Mouse (Mus musculus): ENCODE results near the gene Col12a1.

The Col12a1 gene

DNA sequence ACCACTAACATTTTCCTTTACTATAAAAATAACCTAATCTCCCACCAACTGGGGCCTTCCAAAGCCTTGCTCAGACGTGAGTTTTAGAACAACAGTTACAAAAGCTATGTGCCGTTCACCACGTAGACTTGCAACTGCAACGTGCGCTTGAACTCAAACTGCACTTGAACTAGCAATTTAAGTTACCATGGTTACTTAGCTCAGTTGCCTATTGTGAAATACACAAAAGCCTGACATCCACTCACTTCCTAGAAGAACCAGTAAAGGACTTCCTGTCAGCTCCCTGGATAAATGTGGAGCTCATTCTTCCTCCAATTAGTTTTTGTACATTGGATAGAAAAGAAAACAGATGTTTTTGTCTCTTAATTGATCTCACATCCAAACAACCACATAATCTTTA, 112.9 kb downstream of the Col12a1 start:
- no peak for DNase-seq (ENCODE audit: low read depth, low spot score)

- no peak for DNase-seq (ENCODE audit: low read depth, low spot score)
These were observed 114.1 kb downstream of the Col12a1 start for GRCm38 (mm10) chr9:79604546-79604945.

DNA sequence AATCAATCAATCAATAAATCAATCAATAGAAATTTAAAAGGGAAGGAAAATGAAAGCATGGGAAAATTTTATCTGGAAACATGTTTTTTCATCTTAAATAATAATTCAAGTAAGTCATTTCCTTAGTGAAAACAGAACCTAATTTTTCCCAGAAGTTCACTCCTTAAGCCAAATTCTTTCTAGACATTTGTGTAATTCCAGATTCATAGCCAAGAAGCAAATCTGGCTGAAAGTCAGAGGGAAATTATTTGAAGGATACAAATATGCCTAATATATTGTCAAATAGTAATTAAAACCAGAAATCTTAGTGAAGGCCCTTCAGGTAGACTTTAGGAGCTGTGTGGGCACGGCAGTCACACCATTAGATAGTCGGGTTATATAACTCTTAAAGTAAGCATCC, 115.2 kb downstream of the Col12a1 start:
- no peak for DNase-seq (ENCODE audit: low read depth, low spot score)

DNA sequence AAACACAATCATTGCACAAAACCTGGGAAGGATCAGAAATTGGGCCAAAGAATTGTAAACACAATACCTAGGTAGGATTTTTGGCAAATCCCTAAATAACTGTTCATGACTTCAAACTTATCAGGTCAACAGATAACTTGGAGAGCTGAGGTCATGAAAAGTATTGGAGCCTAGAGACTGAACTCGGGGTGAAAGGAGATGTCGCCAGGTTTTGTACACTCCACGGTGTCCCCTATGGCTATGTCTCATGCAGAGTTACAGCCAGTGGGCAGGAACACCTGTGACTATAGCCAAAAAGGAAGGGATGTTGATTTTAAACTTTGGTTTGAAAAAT, 118.4 kb downstream of the Col12a1 start:
- no peak for DNase-seq (ENCODE audit: low read depth, low spot score)

DNA sequence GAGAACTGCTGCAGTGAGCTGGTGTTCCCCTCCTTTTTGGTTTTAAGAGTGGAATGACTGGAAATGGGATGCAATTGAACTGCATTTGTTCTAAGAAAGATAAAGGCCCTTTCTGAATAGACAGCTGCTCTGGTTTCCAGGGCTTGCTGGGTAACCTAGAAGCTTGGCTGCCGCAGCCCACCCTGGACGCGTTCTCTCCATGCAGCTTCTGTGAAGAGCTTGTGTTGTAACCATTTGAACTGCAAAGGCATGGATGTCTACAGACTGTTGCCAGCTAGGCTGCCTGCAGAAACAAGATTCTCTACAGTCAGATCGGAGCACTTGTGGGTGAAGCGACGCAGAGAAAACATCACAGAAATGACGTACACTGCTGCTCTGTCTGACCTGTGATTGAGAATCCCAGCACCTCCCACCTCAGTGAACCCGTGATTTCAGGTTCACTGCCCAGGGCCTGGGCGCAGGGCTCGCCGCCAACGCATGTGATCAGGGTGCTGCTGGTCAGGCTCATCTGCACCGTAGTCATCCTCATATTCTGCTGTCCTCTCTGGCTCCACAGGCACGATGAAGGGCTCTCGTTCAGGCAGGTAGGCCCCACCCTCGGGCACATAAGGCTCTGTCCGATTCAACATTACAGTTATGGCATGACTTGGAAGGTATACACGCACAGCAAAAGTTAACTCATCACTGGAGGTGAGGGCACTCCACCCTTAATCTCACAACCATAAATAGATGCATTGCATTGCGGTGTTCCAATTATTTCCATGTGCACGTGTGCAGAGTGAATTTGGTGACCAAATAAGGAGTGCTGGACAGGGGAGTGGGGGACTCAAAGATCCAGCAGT, 119.0 kb downstream of the Col12a1 start:
- DNase-seq (ENCODE audit: low read depth, low spot score), result no peak

GRCm38 (mm10) chr9:79598578-79598977, 120.1 kb downstream of the Col12a1 start:
- DNase-seq (ENCODE audit: low read depth, low spot score), result no peak

- DNase-seq (ENCODE audit: low read depth, low spot score), result no peak
These were observed 132.0 kb downstream of the Col12a1 start for GRCm38 (mm10) chr9:79586415-79587195.

DNA sequence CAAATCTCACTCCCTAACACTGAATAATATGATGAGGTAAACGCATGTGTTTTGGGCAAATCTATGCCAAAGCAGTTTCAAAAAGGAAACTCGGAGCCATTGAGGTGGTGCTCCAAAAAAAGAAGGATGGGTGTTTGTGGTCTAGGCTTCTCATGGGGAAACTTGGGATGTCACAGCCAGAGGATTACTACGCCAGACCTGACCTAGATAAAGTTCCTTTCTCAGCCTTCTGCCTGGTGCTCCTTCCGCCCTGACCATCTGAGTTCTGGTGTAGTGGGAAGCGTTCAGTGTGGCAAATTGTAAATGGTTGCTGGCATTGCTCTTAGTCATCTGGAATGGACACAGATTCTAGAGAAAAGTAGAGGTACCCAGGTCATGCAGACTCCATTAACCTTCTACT, 151.8 kb downstream of the Col12a1 start:
- no peak for DNase-seq (ENCODE audit: low read depth, low spot score)

DNA sequence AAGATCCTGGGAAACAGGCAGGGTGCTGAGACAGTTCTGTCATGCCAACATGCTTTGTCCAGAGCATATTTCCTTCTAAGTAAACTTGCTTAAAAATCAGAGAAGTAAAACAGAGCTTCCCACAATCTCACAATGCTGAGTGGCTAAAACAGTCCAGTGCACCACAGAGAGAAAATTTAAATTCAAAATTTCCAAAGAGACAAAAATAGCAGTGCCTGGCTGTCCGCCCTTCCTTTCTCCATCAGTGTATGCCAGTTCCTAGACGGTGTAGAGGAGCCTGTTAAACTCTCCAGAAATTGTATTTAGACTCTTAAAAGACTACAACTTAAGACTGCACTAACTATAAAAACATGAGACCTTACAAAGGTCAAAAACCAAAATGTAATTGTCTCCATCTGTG, 165.3 kb downstream of the Col12a1 start:
- DNase-seq (ENCODE audit: low read depth, low spot score), result no peak
